Comparison of ENCODE assay signal across 14 mouse cellular contexts in genomic region chr13:111345486-111346440, GRCm38 (mm10).
DNase-seq lines count a peak whose midpoint lies in the region; ATAC-seq and TF ChIP-seq lines count a peak whose summit lies in the region.
"Had no signal": no experiment of that assay in that cellular context is flagged by ENCODE, and none has a peak within 500 bp of the region (broad histone marks: within the 10 kb centered on the region; RNA-seq: fewer than 3 reads in every experiment).

No protein-coding gene starts in this region.

- no peak for TF ChIP-seq CTCF in C2C12 (IDR thresholded peaks at IDR 0.05; ENCODE audit: control insufficient read depth, insufficient read depth, insufficient read length)

- H3K27ac ChIP-seq in heart, embryonic 12.5 days (ENCODE audit: poor library complexity, severe bottlenecking), result no peak overlapping the region
- H3K27ac ChIP-seq in liver, embryonic 15.5 days (replicated peaks), result no peak overlapping the region
- H3K27ac ChIP-seq: embryonic facial prominence, embryonic 15.5 days; limb, embryonic 10.5 days; neural tube, embryonic 12.5 days had no signal

- 0 out of 2 replicates have a peak, but pooled peaks cover 5% of the 10 kb centered on the region for H3K4me1 ChIP-seq in heart, embryonic 12.5 days (replicated peaks)
- peaks cover 11% of the 10 kb centered on the region for H3K4me1 ChIP-seq in liver, embryonic 15.5 days (replicated peaks)
- H3K4me1 ChIP-seq: limb, embryonic 10.5 days; neural tube, embryonic 12.5 days had no signal

- no peaks in the 10 kb centered on the region for H3K79me2 ChIP-seq in C2C12 (ENCODE audit: control insufficient read depth, insufficient read depth)

- H3K27me3 ChIP-seq in heart, embryonic 12.5 days (replicated peaks), result no peaks in the 10 kb centered on the region
- H3K27me3 ChIP-seq in C2C12 (ENCODE audit: control insufficient read depth, insufficient read depth, insufficient read length), result no peaks in the 10 kb centered on the region
- H3K27me3 ChIP-seq in liver, embryonic 15.5 days, result no peaks in the 10 kb centered on the region
- H3K27me3 ChIP-seq: embryonic facial prominence, embryonic 15.5 days; neural tube, embryonic 12.5 days had no signal

- no peaks in the 10 kb centered on the region for H3K9me3 ChIP-seq in heart, embryonic 12.5 days (replicated peaks)
- no peaks in the 10 kb centered on the region for H3K9me3 ChIP-seq in liver, embryonic 15.5 days (replicated peaks)
- H3K9me3 ChIP-seq: embryonic facial prominence, embryonic 15.5 days; limb, embryonic 10.5 days; neural tube, embryonic 12.5 days had no signal

- no peak overlapping the region for H3K9ac ChIP-seq in heart, embryonic 12.5 days
- no peak overlapping the region for H3K9ac ChIP-seq in liver, embryonic 15.5 days
- H3K9ac ChIP-seq: embryonic facial prominence, embryonic 15.5 days; neural tube, embryonic 12.5 days had no signal

- no peak overlapping the region for H3K4me3 ChIP-seq in heart, embryonic 12.5 days
- no peak overlapping the region for H3K4me3 ChIP-seq in C2C12 (ENCODE audit: insufficient read depth, poor library complexity, severe bottlenecking)
- H3K4me3 ChIP-seq in liver, embryonic 15.5 days (replicated peaks), result no peak overlapping the region
- H3K4me3 ChIP-seq: embryonic facial prominence, embryonic 15.5 days; limb, embryonic 10.5 days; neural tube, embryonic 12.5 days had no signal

- WGBS in heart, embryonic 12.5 days, result 43% methylated on average over 15 of the region's 15 CpGs
- WGBS in liver, embryonic 15.5 days (ENCODE audit: insufficient replicate concordance), result 15% methylated on average over 15 of the region's 15 CpGs

- H3K4me2 ChIP-seq in heart, embryonic 12.5 days, result no peak overlapping the region
- no peak overlapping the region; the same call in 1 of the 2 replicates for H3K4me2 ChIP-seq in liver, embryonic 15.5 days
- H3K4me2 ChIP-seq: embryonic facial prominence, embryonic 15.5 days; neural tube, embryonic 12.5 days had no signal

- H3ac ChIP-seq in C2C12 (ENCODE audit: control insufficient read depth, insufficient read length, low read depth), result no peak overlapping the region

- ATAC-seq in heart, embryonic 12.5 days (ENCODE audit: insufficient number of reproducible peaks, low FRiP score), result peak; percentile 39; the same call in 1 of the 2 replicates
- peak; percentile 28; the same call in 1 of the 2 replicates for ATAC-seq in liver, embryonic 15.5 days (ENCODE audit: insufficient read depth)

- H3K36me3 ChIP-seq in heart, embryonic 12.5 days, result no peaks in the 10 kb centered on the region
- H3K36me3 ChIP-seq in C2C12 (ENCODE audit: control insufficient read depth, insufficient read depth), result no peaks in the 10 kb centered on the region
- H3K36me3 ChIP-seq in liver, embryonic 15.5 days (replicated peaks), result no peaks in the 10 kb centered on the region
- H3K36me3 ChIP-seq: embryonic facial prominence, embryonic 15.5 days; limb, embryonic 10.5 days; neural tube, embryonic 12.5 days had no signal

- no peaks in the 10 kb centered on the region for H3K79me3 ChIP-seq in C2C12 (ENCODE audit: low read depth)

- no peak for DNase-seq in heart, adult 9 months (ENCODE audit: low spot score in 2 of 2)
- DNase-seq in adrenal gland, postnatal 36 days, result peak; percentile 3 to 10
- no peak for DNase-seq in left cerebral cortex, adult 18-20 months (ENCODE audit: low spot score in 2 of 2)
- no peak for DNase-seq in frontal cortex, adult 2 months (ENCODE audit: extremely low spot score in 1 of 2, low spot score in 1 of 2)
- no peak for DNase-seq in Muller cell, postnatal 12 days (ENCODE audit: inconsistent ontology term)
- DNase-seq: cerebellum, adult 2 months; retina, postnatal 1 day; thymus, postnatal 25 days had no signal

TF ChIP-seq in C2C12, 6 proteins besides CTCF, POLR2A, EP300 and RAD21:
- TF ChIP-seq CEBPB (IDR thresholded peaks at IDR 0.05; ENCODE audit: low read depth) (peak; percentile 44), FOSL1 (IDR thresholded peaks at IDR 0.05; ENCODE audit: insufficient read depth, low read length, poor library complexity, severe bottlenecking) (no peak), MAX (IDR thresholded peaks at IDR 0.05) (no peak), MYOG (IDR thresholded peaks at IDR 0.05; ENCODE audit: control insufficient read depth, extremely low read depth, insufficient read length) (no peak)

Comparison
In these comparisons a context has a peak if more than half of its experiments do, and no peak if none do; other contexts are left out.
1. DNase-seq: peak in adrenal gland, postnatal 36 days (2 of 2); none in heart, adult 9 months (0 of 2), left cerebral cortex, adult 18-20 months (0 of 2), frontal cortex, adult 2 months (0 of 2) and Muller cell, postnatal 12 days (single experiment).